Mouse (Mus musculus) hindbrain, embryonic 12.5 days (tissue): ENCODE data around the gene Fhit. TPM values are rescaled to one million over a fixed set of nuclear protein-coding genes. Genes with fewer than 3 reads are reported as not detected.

ENCODE experiments used
- ATAC-seq: fragments of 200-750 bp; cut with Nextera tagmentation; 2 replicates; pipeline ENCODE4 v1.8.0; 2017; ENCODE audit warnings: moderate TSS enrichment; ENCODE audit not compliant: low FRiP score
- H3K27ac ChIP-seq: fragments of 300-500 bp; sonication (generic); 2 replicates; pipeline ENCODE4 v1.5.1; 2016; ENCODE audit warnings: mild to moderate bottlenecking
- H3K27me3 ChIP-seq: fragments of 300-500 bp; sonication (generic); 2 replicates; pipeline ENCODE4 v1.6.1; 2016; ENCODE audit warnings: mild to moderate bottlenecking
- H3K36me3 ChIP-seq: fragments of 300-500 bp; sonication (generic); 2 replicates; pipeline ENCODE4 v1.6.1; 2016; ENCODE audit warnings: mild to moderate bottlenecking
- H3K4me1 ChIP-seq: fragments of 300-500 bp; sonication (generic); 2 replicates; pipeline ENCODE4 v1.6.1; 2016
- H3K4me2 ChIP-seq: fragments of 300-500 bp; sonication (generic); replicated peaks from 2 replicates; pipeline ENCODE4 v1.6.1; 2016; ENCODE audit warnings: mild to moderate bottlenecking
- H3K4me3 ChIP-seq: fragments of 300-500 bp; sonication (generic); 2 replicates; pipeline ENCODE4 v1.5.1; 2016; ENCODE audit warnings: mild to moderate bottlenecking
- H3K9ac ChIP-seq: fragments of 300-500 bp; sonication (generic); 2 replicates; pipeline ENCODE4 v1.6.1; 2016; ENCODE audit warnings: mild to moderate bottlenecking, moderate library complexity
- H3K9me3 ChIP-seq: fragments of 300-500 bp; sonication (generic); replicated peaks from 2 replicates; pipeline ENCODE4 v1.6.1; 2016; ENCODE audit warnings: mild to moderate bottlenecking
- WGBS: fragments of 180-500 bp; shearing (Covaris S2); methylation state at CpG from one replicate; pipeline ENCODE4 v1.1.7; 2016; 5-methylcytosine and 5-hydroxymethylcytosine counted together
- polyA plus RNA-seq: library from polyadenylated mRNA; unstranded; fragments of >200 nt; fragmentation: Nextera tagmentation; extraction: Ambion mirVana; gene quantifications from 2 replicates; pipeline ENCODE4 v1.2.1, GENCODE M21; 2016

Fhit gene
- polyA plus RNA-seq, 1 experiment from 2014 or later = 5.5 TPM

DNA sequence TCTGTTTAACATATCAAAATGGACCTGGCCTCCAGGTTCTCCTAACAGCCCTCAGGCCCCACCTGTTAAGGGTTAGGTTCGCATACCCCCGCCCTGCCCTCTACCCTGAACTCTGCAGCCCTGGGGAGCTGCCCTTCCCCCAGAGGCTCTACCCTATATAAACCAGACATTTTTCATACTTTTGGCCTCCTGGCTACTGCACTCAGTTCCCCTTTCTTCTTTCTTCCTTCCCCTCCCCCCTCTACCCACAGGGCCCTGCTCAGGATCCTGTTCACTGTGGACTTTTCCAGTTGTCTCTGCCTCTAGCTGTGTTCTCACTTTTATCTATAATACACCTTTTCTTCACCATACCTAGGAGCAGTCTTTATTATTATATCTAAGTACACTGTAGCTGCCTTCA lies 627.0 kb downstream of the Fhit start:
- 75% methylated on average over 2 of the region's 2 CpGs for WGBS

DNA sequence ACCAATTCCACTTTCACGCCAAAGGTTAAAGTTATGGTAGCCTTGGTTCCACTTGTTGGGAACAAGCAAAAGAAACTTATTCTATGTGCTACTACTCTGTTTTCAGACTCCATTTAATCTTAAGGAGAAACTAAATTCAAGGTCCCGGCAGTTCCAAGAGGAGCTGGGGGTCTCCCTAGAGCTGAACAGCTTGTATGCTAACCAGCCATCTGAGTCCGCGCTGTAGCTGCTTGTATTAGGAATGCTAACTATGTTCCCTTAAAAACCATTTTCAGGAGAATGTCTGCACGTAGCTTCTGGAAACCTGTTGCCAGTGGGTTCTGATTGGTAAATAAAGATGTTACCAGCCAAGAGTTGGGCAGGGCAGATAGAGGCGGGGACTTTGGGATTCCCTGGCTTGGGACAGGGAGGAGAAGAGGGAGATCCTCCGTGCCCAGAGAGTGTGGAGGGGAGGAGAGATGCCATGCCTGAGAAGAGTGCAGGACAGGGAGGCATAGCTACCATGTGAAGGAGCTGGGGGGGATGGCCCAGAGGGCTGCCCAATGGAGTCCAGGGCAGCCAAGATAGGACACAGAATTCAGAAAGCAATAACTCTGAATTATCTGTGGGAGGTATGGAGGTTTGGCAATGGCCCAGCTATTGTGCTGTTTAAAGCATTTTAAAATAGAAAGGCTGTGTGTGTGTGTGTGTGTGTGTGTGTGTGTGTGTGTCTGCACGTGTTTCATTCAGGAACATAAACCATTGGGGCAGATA lies 629.9 kb downstream of the Fhit start:
- WGBS = 77% methylated on average over 8 of the region's 8 CpGs
- no peaks in the 10 kb centered on the region for H3K27me3 ChIP-seq
- no peak overlapping the region for H3K4me3 ChIP-seq
- H3K4me2 ChIP-seq = no peak overlapping the region
- no peaks in the 10 kb centered on the region for H3K4me1 ChIP-seq
- no peak for ATAC-seq
- H3K36me3 ChIP-seq = no peaks in the 10 kb centered on the region
- no peak overlapping the region for H3K9ac ChIP-seq
- H3K27ac ChIP-seq = no peak overlapping the region
- H3K9me3 ChIP-seq = no peaks in the 10 kb centered on the region

More for the DNA sequence above, 627.0 kb downstream of the Fhit start:
- no peak overlapping the region for H3K4me2 ChIP-seq
- no peaks in the 10 kb centered on the region for H3K36me3 ChIP-seq
- no peaks in the 10 kb centered on the region for H3K4me1 ChIP-seq
- H3K4me3 ChIP-seq = no peak overlapping the region
- H3K9me3 ChIP-seq = no peaks in the 10 kb centered on the region
- no peaks in the 10 kb centered on the region for H3K27me3 ChIP-seq
- no peak for ATAC-seq
- no peak overlapping the region for H3K27ac ChIP-seq
- no peak overlapping the region for H3K9ac ChIP-seq

DNA sequence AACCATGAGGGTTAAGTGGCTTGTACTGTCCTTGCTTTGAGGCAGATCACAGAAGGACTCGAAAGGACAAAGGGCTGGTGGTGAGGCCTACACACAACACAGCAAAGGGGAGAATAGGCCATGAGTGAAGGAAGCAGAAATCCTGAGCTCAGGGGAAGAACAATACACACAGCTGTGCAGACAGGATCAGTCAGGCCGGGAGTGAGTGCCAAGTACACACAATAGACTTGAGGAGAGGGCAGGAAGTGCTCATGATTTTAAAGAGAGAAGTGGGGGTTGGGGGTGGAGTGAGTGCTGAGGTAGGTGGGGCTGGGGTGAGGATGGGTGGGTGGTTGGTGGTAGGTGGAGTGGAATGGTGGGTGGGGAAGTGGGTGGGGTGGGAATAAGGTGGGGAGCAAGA lies 635.0 kb downstream of the Fhit start:
- Histone ChIP-seq H3K4me1 (no peaks in the 10 kb centered on the region), H3K4me3 (no peak overlapping the region), H3K4me2 (no peak overlapping the region), H3K27me3 (no peaks in the 10 kb centered on the region), H3K9me3 (no peaks in the 10 kb centered on the region), H3K27ac (no peak overlapping the region), H3K9ac (no peak overlapping the region), H3K36me3 (no peaks in the 10 kb centered on the region)
- peak; percentile 35; the same call in 1 of the 2 replicates for ATAC-seq
- WGBS = 27% methylated on average over 2 of the region's 2 CpGs

DNA sequence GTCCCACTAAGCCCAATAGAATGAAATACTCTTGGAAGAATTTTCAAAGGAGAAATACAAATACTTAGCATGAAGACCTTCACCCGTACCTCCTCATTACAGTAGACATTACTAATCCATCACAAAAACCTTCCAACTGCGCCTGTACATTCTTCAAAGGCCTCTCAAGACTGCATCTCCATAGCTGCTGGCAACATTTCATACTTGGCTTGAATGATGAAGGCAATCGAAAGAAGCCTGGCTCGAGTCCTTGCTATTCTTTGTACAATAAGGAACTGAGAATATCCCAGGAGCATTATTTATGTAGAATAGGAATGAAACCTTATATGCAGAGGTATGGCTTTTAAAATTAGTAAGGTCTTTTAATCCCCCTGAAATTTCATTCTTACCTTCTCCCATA lies 636.0 kb downstream of the Fhit start:
- Histone ChIP-seq H3K36me3 (no peaks in the 10 kb centered on the region), H3K4me1 (no peaks in the 10 kb centered on the region), H3K27ac (no peak overlapping the region), H3K4me2 (no peak overlapping the region), H3K27me3 (no peaks in the 10 kb centered on the region), H3K9ac (no peak overlapping the region), H3K9me3 (no peaks in the 10 kb centered on the region), H3K4me3 (no peak overlapping the region)
- 87% methylated on average over 4 of the region's 4 CpGs for WGBS
- ATAC-seq = no peak

DNA sequence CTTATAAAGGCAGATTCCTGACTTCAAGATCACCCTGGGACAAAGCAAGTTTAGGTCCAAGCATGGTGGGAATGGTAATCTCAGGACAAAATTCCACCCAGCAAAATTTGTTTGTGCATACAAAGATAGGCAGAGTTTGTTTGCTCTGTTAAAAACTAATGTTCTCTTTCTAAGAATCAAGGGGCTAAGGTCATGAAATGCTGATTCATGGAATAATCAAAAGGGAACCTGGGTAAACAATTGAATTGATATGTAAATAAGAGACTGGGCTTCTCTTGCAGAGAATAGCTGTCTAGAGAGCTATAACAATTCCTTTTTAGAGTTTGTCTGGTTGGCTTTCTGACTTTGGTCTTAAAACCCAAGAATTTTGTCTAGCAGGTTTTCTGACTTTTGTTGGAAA lies 647.8 kb downstream of the Fhit start:
- Histone ChIP-seq H3K9me3 (no peaks in the 10 kb centered on the region), H3K27me3 (no peaks in the 10 kb centered on the region), H3K4me2 (no peak overlapping the region), H3K27ac (no peak overlapping the region), H3K36me3 (no peaks in the 10 kb centered on the region), H3K9ac (no peak overlapping the region), H3K4me1 (no peaks in the 10 kb centered on the region), H3K4me3 (no peak overlapping the region)
- ATAC-seq = no peak

DNA sequence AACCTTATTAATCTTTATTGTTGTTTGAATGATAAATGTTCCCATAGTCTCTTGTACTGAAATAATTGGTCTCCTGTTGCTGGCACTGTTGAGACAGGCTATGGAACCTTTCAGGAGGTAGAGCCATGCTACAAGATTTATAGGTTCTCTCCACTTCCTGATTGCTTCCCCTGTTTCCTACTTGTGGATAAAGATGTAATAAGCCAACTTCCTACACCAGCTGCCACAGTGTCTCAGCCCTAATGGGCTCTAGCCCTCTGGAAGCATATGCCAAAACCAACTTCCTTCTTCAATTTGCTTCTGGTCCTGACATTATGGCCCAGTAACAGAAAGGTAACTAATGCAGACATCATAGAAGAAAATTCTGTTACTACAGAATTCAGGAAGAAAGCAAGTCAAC lies 652.6 kb downstream of the Fhit start:
- Histone ChIP-seq H3K27ac (no peak overlapping the region), H3K36me3 (no peaks in the 10 kb centered on the region), H3K4me1 (0 out of 2 replicates have a peak, but pooled peaks cover 3% of the 10 kb centered on the region), H3K9me3 (no peaks in the 10 kb centered on the region), H3K4me3 (no peak overlapping the region), H3K27me3 (no peaks in the 10 kb centered on the region), H3K4me2 (no peak overlapping the region), H3K9ac (no peak overlapping the region)
- ATAC-seq = no peak

GRCm38 (mm10) chr14:10507560-10507959 lies 654.3 kb downstream of the Fhit start:
- Histone ChIP-seq H3K4me2 (no peak overlapping the region), H3K4me1 (0 out of 2 replicates have a peak, but pooled peaks cover 3% of the 10 kb centered on the region)
- ATAC-seq = no peak

DNA sequence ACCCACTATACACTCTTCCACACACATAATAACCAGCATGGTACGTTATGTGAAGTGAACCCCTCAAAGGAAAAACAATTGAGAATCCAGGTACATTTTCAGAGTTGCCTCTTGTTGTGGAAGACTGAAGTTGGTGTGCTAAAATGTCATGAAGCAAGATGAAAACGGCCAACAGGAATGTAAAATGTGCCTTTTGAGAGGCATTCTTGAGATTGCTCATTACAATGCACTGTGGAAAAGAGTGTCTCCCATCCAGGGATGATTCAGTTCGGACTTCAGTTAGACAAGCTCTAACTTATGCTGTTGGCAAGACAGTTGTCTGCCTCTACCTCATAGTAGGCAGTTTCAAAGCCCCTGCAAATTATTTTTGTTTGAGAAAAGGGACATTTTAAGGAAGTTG lies 676.0 kb downstream of the Fhit start:
- no peak for ATAC-seq
- H3K4me3 ChIP-seq = no peak overlapping the region
- H3K4me1 ChIP-seq = no peaks in the 10 kb centered on the region
- no peak overlapping the region for H3K27ac ChIP-seq
- WGBS = 81% methylated on average over 3 of the region's 3 CpGs
- H3K4me2 ChIP-seq = no peak overlapping the region
- no peaks in the 10 kb centered on the region for H3K36me3 ChIP-seq
- no peaks in the 10 kb centered on the region for H3K27me3 ChIP-seq
- H3K9ac ChIP-seq = no peak overlapping the region
- no peaks in the 10 kb centered on the region for H3K9me3 ChIP-seq

More at GRCm38 (mm10) chr14:10507560-10507959, 654.3 kb downstream of the Fhit start:
- Histone ChIP-seq H3K27me3 (no peaks in the 10 kb centered on the region), H3K27ac (no peak overlapping the region), H3K36me3 (no peaks in the 10 kb centered on the region), H3K9me3 (no peaks in the 10 kb centered on the region), H3K4me3 (no peak overlapping the region), H3K9ac (no peak overlapping the region)
- WGBS = 40% methylated on average over 1 of the region's 1 CpGs

- H3K4me2 ChIP-seq = no peak overlapping the region
- H3K9ac ChIP-seq = no peak overlapping the region
- no peaks in the 10 kb centered on the region for H3K36me3 ChIP-seq
- 86% methylated on average over 3 of the region's 3 CpGs for WGBS
- no peaks in the 10 kb centered on the region for H3K27me3 ChIP-seq
- H3K27ac ChIP-seq = no peak overlapping the region
- H3K4me3 ChIP-seq = no peak overlapping the region
- no peak for ATAC-seq
- H3K4me1 ChIP-seq = no peaks in the 10 kb centered on the region
- H3K9me3 ChIP-seq = no peaks in the 10 kb centered on the region
Observed at GRCm38 (mm10) chr14:10482851-10483613, 678.8 kb downstream of the Fhit start.

DNA sequence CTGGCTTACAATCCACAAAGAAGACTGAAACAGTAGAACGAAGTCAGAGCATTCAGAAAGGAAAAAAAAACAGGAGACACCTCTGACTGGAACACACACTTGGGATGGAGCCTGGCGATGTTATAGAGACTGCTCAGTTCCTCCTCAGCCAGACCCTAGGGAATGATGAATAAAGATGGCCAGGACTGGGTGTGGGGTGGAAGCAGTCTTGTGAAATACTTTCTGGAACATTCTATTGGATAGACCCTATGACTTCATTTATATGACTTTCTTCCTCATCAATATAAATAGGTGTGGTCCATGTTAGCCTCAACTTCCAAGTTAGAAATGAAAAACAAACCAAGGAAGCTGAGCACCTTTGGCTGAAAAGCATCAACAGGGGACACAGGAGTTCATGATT lies 680.5 kb downstream of the Fhit start:
- no peaks in the 10 kb centered on the region for H3K27me3 ChIP-seq
- no peak overlapping the region for H3K4me2 ChIP-seq
- H3K27ac ChIP-seq = no peak overlapping the region
- H3K36me3 ChIP-seq = no peaks in the 10 kb centered on the region
- H3K9ac ChIP-seq = no peak overlapping the region
- H3K4me1 ChIP-seq = no peaks in the 10 kb centered on the region
- no peak for ATAC-seq
- H3K4me3 ChIP-seq = no peak overlapping the region
- no peaks in the 10 kb centered on the region for H3K9me3 ChIP-seq
- 71% methylated on average over 2 of the region's 2 CpGs for WGBS

GRCm38 (mm10) chr14:10480681-10481080 lies 681.2 kb downstream of the Fhit start:
- Histone ChIP-seq H3K4me1 (no peaks in the 10 kb centered on the region), H3K9ac (no peak overlapping the region), H3K27me3 (no peaks in the 10 kb centered on the region), H3K27ac (no peak overlapping the region), H3K9me3 (no peaks in the 10 kb centered on the region), H3K36me3 (no peaks in the 10 kb centered on the region), H3K4me2 (no peak overlapping the region), H3K4me3 (no peak overlapping the region)
- WGBS = 83% methylated on average over 1 of the region's 1 CpGs
- ATAC-seq = no peak

- H3K4me3 ChIP-seq = peak overlapping the region; percentile 13; the same call in 1 of the 2 replicates
- H3K9ac ChIP-seq = no peak overlapping the region
- H3K36me3 ChIP-seq = no peaks in the 10 kb centered on the region
- peak; percentile 79 for ATAC-seq
- H3K4me1 ChIP-seq = peaks cover 10% of the 10 kb centered on the region
- no peaks in the 10 kb centered on the region for H3K9me3 ChIP-seq
- no peak overlapping the region for H3K27ac ChIP-seq
- peak overlapping the region; percentile 43 for H3K4me2 ChIP-seq
- H3K27me3 ChIP-seq = no peaks in the 10 kb centered on the region
- 19% methylated on average over 14 of the region's 14 CpGs for WGBS
Observed at GRCm38 (mm10) chr14:10453001-10453861, 708.6 kb downstream of the Fhit start.
